ENCODE assay signal across 24 mouse cellular contexts in the genomic region with DNA sequence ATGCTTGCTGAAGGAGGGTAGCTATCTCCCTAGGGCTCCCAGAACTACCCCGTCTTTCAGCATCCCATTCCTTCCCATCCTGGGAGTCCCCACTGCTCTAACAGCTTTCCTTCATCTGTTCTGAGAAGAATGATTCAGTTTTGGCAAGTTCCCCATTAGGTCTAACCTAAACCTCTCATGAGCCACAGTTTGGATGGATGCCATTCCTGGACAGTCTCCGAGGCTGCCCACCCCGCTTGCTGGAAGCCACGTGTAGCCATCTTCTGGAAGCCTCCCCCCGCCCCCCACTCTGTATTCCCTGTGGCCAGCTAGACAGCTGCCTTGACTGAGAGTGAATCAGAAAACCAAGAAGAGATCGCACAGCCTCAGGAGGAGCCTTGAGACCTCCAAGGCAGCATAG.
"Had no signal": no experiment of that assay in that cellular context is flagged by ENCODE, and none has a peak within 500 bp of the region (broad histone marks: within the 10 kb centered on the region; RNA-seq: fewer than 3 reads in every experiment).

No protein-coding gene starts in this region.

- H3K4me3 ChIP-seq: gastrocnemius, adult 2 months; heart, adult 2 months; heart, embryonic 13.5 days; heart, embryonic 15.5 days; hindbrain, embryonic 13.5 days; hindbrain, embryonic 15.5 days; kidney, embryonic 15.5 days; limb, embryonic 13.5 days; limb, embryonic 15.5 days; liver, embryonic 12.5 days had no signal

- DNase-seq: gastrocnemius, adult 2 months; gastrocnemius, postnatal 14 days; gastrocnemius, postnatal 36 days; heart, adult 11 months; heart, adult 2 months; heart, postnatal 14 days; heart, postnatal 36 days; kidney, adult 11 months; kidney, adult 2 months; kidney, adult 9 months; kidney, postnatal 14 days; kidney, postnatal 36 days; layer of hippocampus, adult 9-11 months; layer of hippocampus, postnatal 36 days had no signal

- H3K27ac ChIP-seq: gastrocnemius, adult 2 months; heart, adult 2 months; heart, embryonic 13.5 days; heart, embryonic 15.5 days; hindbrain, embryonic 13.5 days; hindbrain, embryonic 15.5 days; kidney, embryonic 15.5 days; kidney, postnatal 0 days; limb, embryonic 13.5 days; limb, embryonic 15.5 days; liver, embryonic 12.5 days; liver, embryonic 14.5 days had no signal
